Mouse (Mus musculus): Measurements from ENCODE around the gene Gnaz.

GRCm38 (mm10) chr10:74969266-74969665, 2.3 kb downstream of the Gnaz start:
- TF ChIP-seq CTCF (IDR thresholded peaks at IDR 0.05; ENCODE audit: borderline replicate concordance, insufficient read depth, low read length) (no peak), POLR2A (IDR thresholded peaks at IDR 0.05; ENCODE audit: low read depth, low read length) (no peak)

Data from embryonic fibroblast, embryonic 13.5 days (primary cell).